Mouse (Mus musculus) common myeloid progenitor, adult 5-6 weeks (primary cell): Measurements from ENCODE around the gene Cfap58. TPM values are rescaled to one million over a fixed set of nuclear protein-coding genes. Genes with fewer than 3 reads are reported as not detected.
A peak's percentile ranks its signal among the peaks of the same experiment; 100 is the strongest.

Experiments
- ATAC-seq: replicated peaks from 2 replicates; pipeline ENCODE4 v1.8.0; 2016; ENCODE audit warnings: low read depth, mild to moderate bottlenecking, moderate TSS enrichment, inconsistent platforms; ENCODE audit not compliant: poor library complexity, severe bottlenecking
- total RNA-seq: library from RNA; stranded (forward); fragments of 200-1000, 187-1606 nt; gene quantifications from 2 replicates; pipeline ENCODE4 v1.2.3, GENCODE M21; 2017

Gene Cfap58
- total RNA-seq, 1 experiment from 2014 or later: not detected

GRCm38 (mm10) chr19:47914191-47914590 is 23.3 kb upstream of the Cfap58 start:
- no peak for ATAC-seq

- no peak for ATAC-seq
These were observed 22.2 kb upstream of the Cfap58 start for GRCm38 (mm10) chr19:47915251-47915650.

GRCm38 (mm10) chr19:47917396-47917795 is 20.1 kb upstream of the Cfap58 start:
- ATAC-seq: no peak

- ATAC-seq: no peak
These were observed 19.5 kb upstream of the Cfap58 start for GRCm38 (mm10) chr19:47918016-47918415.

GRCm38 (mm10) chr19:47918455-47919101 is 18.9 kb upstream of the Cfap58 start:
- peak; percentile 63 for ATAC-seq

GRCm38 (mm10) chr19:47919126-47919965 is 18.1 kb upstream of the Cfap58 start, which contains the start of the genes Cfap43 and Itprip:
Gene Cfap43 (minus strand): TSS chr19:47919287.
Gene Itprip (minus strand): TSS chr19:47919299.
- ATAC-seq: peak; percentile 66

- ATAC-seq: no peak
These were observed 17.5 kb upstream of the Cfap58 start for GRCm38 (mm10) chr19:47919966-47920375.

GRCm38 (mm10) chr19:47925819-47926218 is 11.7 kb upstream of the Cfap58 start:
- no peak for ATAC-seq

- no peak for ATAC-seq
These were observed 10.4 kb upstream of the Cfap58 start for GRCm38 (mm10) chr19:47927032-47927431.

- ATAC-seq: no peak
These were observed 8.4 kb upstream of the Cfap58 start for GRCm38 (mm10) chr19:47929043-47929442.

GRCm38 (mm10) chr19:47931982-47932638 is 5.4 kb upstream of the Cfap58 start:
- ATAC-seq: peak; percentile 90

GRCm38 (mm10) chr19:47934146-47934545 is 3.3 kb upstream of the Cfap58 start:
- ATAC-seq: no peak

- no peak for ATAC-seq
These were observed 2.7 kb upstream of the Cfap58 start for GRCm38 (mm10) chr19:47934636-47935238.

GRCm38 (mm10) chr19:47935530-47935929 is 1.9 kb upstream of the Cfap58 start:
- no peak for ATAC-seq

GRCm38 (mm10) chr19:47936490-47936889 is 985 bp upstream of the Cfap58 start:
- peak; percentile 10; the same call in 1 of the 2 replicates for ATAC-seq

GRCm38 (mm10) chr19:47936938-47937337 is 537 bp upstream of the Cfap58 start:
- ATAC-seq: peak; percentile 51

- ATAC-seq: no peak
These were observed 1.9 kb downstream of the Cfap58 start for GRCm38 (mm10) chr19:47939361-47939760.

- no peak for ATAC-seq
These were observed 9.5 kb downstream of the Cfap58 start for GRCm38 (mm10) chr19:47946821-47947465.

- no peak for ATAC-seq
These were observed 13.5 kb downstream of the Cfap58 start for GRCm38 (mm10) chr19:47950946-47951345.

GRCm38 (mm10) chr19:47953169-47953568 is 15.7 kb downstream of the Cfap58 start:
- no peak for ATAC-seq
